Mouse (Mus musculus): ENCODE measurements at regions not wholly inside any gene's neighbourhood (a gene's known extent, or its start where the extent isn't known, plus 50 kb on each side); places are given as distances from the start of the nearest gene placed in this dataset.

- TF ChIP-seq POLR2A (IDR thresholded peaks at IDR 0.05; ENCODE audit: low read depth, low read length) (no peak), CTCF (IDR thresholded peaks at IDR 0.05; ENCODE audit: borderline replicate concordance, insufficient read depth, low read length) (no peak)
Observed at GRCm38 (mm10) chr7:71121453-71121852, 229.8 kb downstream of the Gm10295 start.

All from embryonic fibroblast, embryonic 13.5 days (primary cell).